Mouse (Mus musculus) kidney, postnatal 0 days (tissue): ENCODE data around the gene Upp1. TPM values are rescaled to one million over a fixed set of nuclear protein-coding genes. Genes with fewer than 3 reads are reported as not detected.
A peak's percentile ranks its signal among the peaks of the same experiment; 100 is the strongest.

ENCODE experiments used
- ATAC-seq: fragments of 200-750 bp; cut with Nextera tagmentation; replicated peaks from 2 replicates; pipeline ENCODE4 v1.8.0; 2017; ENCODE audit warnings: low read depth, moderate number of reproducible peaks, moderate TSS enrichment, moderate library complexity; ENCODE audit not compliant: low FRiP score
- DNase-seq: peaks from one replicate; pipeline ENCODE4 v3.0.0-alpha.2; 2016; ENCODE audit warnings: low spot score
- H3K27ac ChIP-seq: fragments of 300-500 bp; sonication (generic); 2 replicates; pipeline ENCODE4 v1.5.1; 2014; ENCODE audit warnings: mild to moderate bottlenecking
- H3K27me3 ChIP-seq: fragments of 300-500 bp; sonication (generic); 2 replicates; pipeline ENCODE4 v1.6.1; 2014; ENCODE audit warnings: low read length, mixed read lengths; ENCODE audit not compliant: insufficient read depth
- H3K36me3 ChIP-seq: fragments of 300-500 bp; sonication (generic); 2 replicates; pipeline ENCODE4 v1.6.1; 2014; ENCODE audit warnings: low read length, mixed read lengths; ENCODE audit not compliant: insufficient read depth
- H3K4me1 ChIP-seq: fragments of 300-500 bp; sonication (generic); replicated peaks from 2 replicates; pipeline ENCODE4 v1.6.1; 2014; ENCODE audit warnings: antibody characterized with exemption, low read length, mixed read lengths; ENCODE audit not compliant: insufficient read depth
- H3K4me2 ChIP-seq: fragments of 300-500 bp; sonication (generic); 2 replicates; pipeline ENCODE4 v1.6.1; 2014; ENCODE audit warnings: mild to moderate bottlenecking, low read length, moderate library complexity, mixed read lengths
- H3K4me3 ChIP-seq: fragments of 300-500 bp; sonication (generic); replicated peaks from 2 replicates; pipeline ENCODE4 v1.5.1; 2014; ENCODE audit warnings: low read depth, low read length
- H3K9ac ChIP-seq: fragments of 300-500 bp; sonication (generic); 2 replicates; pipeline ENCODE4 v1.6.1; 2014; ENCODE audit warnings: low read depth, low read length
- H3K9me3 ChIP-seq: fragments of 300-500 bp; sonication (generic); replicated peaks from 2 replicates; pipeline ENCODE4 v1.6.1; 2016; ENCODE audit warnings: low read length, inconsistent platforms, mixed read lengths
- CTCF ChIP-seq: IDR thresholded peaks from 2 replicates; pipeline ENCODE4 v1.5.1; 2016; ENCODE audit warnings: antibody characterized with exemption, low read depth, mild to moderate bottlenecking, moderate library complexity
- WGBS: fragments of 180-500 bp; shearing (Covaris S2); extraction: QIAGEN DNeasy Blood & Tissue Kit; methylation state at CpG from one replicate; pipeline ENCODE4 v1.1.7; 2014; 5-methylcytosine and 5-hydroxymethylcytosine counted together
- polyA plus RNA-seq: library from polyadenylated mRNA; unstranded; fragments of >200 nt; fragmentation: Nextera tagmentation; extraction: Ambion mirVana; gene quantifications from 2 replicates; pipeline ENCODE4 v1.2.1, GENCODE M21; 2015

The Upp1 gene
- 18.7 and 22.2 TPM in 2 replicates for polyA plus RNA-seq

- peaks cover 10% of the 10 kb centered on the region; the same call in 1 of the 2 replicates for H3K4me1 ChIP-seq
- WGBS = under 1% methylated on average over 7 of the region's 7 CpGs
- H3K4me2 ChIP-seq = peak within 1 kb of the TSS; percentile 83
- no peaks in the 10 kb centered on the region for H3K9me3 ChIP-seq
- TF ChIP-seq CTCF = no peak
- H3K9ac ChIP-seq = peak within 1 kb of the TSS; percentile 46; the same call in 1 of the 2 replicates
- peak within 1 kb of the TSS; percentile 45 for H3K4me3 ChIP-seq
- DNase-seq (no peak), ATAC-seq (peak; percentile 6; the same call in 1 of the 2 replicates)
- no peaks in the 10 kb centered on the region for H3K36me3 ChIP-seq
- 0 out of 2 replicates have a peak within 1 kb of the TSS, but pooled peaks have one; percentile 31 for H3K27ac ChIP-seq
- H3K27me3 ChIP-seq = peaks cover 4% of the 10 kb centered on the region; the same call in 1 of the 2 replicates
Observed at GRCm38 (mm10) chr11:9118050-9118420, at the start of gene Upp1. Upp1 (plus strand) TSS chr11:9118103.

- whole genome bisulfite sequencing = 86% methylated on average over 3 of the region's 3 CpGs
Observed at GRCm38 (mm10) chr11:9076444-9076843, 41.5 kb upstream of the Upp1 start.

DNA sequence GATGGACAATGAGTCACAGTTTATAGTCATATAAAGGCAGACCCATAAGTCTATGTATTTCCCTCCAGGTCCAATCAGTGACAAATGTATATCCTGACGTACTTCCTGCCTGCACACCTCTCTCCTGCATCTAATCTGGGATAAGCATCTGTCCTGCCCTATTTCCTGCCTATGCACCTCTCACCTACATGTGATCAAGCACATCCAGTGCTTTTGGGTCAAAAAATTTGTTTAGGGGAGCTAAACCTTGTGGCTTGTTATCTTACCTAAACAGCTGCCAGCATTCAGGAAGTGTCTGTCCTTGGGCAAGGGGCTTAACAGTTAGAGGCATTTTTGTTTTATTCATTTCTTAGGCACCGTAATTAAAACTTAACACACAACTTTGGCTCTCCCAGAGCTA, 4.7 kb upstream of the Upp1 start:
- 69% methylated on average over 2 of the region's 2 CpGs for WGBS
- no peak for TF ChIP-seq CTCF

More at GRCm38 (mm10) chr11:9076444-9076843, 41.5 kb upstream of the Upp1 start:
- no peak for TF ChIP-seq CTCF
- H3K4me1 ChIP-seq = no peaks in the 10 kb centered on the region
- H3K9ac ChIP-seq = no peak overlapping the region
- H3K4me3 ChIP-seq = no peak overlapping the region
- ATAC-seq = no peak
- no peak overlapping the region for H3K4me2 ChIP-seq
- no peaks in the 10 kb centered on the region for H3K9me3 ChIP-seq
- no peaks in the 10 kb centered on the region for H3K36me3 ChIP-seq
- DNase-seq = no peak
- no peak overlapping the region for H3K27ac ChIP-seq
- H3K27me3 ChIP-seq = no peaks in the 10 kb centered on the region

GRCm38 (mm10) chr11:9115367-9116120, 2.4 kb upstream of the Upp1 start:
- Histone ChIP-seq H3K27ac (no peak overlapping the region), H3K36me3 (no peaks in the 10 kb centered on the region), H3K9ac (no peak overlapping the region), H3K4me2 (peak overlapping the region; percentile 47), H3K27me3 (peaks cover 4% of the 10 kb centered on the region; the same call in 1 of the 2 replicates), H3K4me3 (0 out of 2 replicates have a peak overlapping the region, but pooled peaks have one; percentile 7), H3K4me1 (peaks cover 10% of the 10 kb centered on the region; the same call in 1 of the 2 replicates), H3K9me3 (no peaks in the 10 kb centered on the region)
- no peak for TF ChIP-seq CTCF
- WGBS = 17% methylated on average over 9 of the region's 9 CpGs
- no peak for ATAC-seq
- no peak for DNase-seq

More for the DNA sequence above, 4.7 kb upstream of the Upp1 start:
- no peak overlapping the region for H3K4me2 ChIP-seq
- no peak overlapping the region for H3K27ac ChIP-seq
- peaks cover 4% of the 10 kb centered on the region; the same call in 1 of the 2 replicates for H3K27me3 ChIP-seq
- ATAC-seq (no peak), DNase-seq (no peak)
- H3K4me3 ChIP-seq = no peak overlapping the region
- no peaks in the 10 kb centered on the region for H3K9me3 ChIP-seq
- peaks cover 2% of the 10 kb centered on the region; the same call in 1 of the 2 replicates for H3K4me1 ChIP-seq
- H3K36me3 ChIP-seq = no peaks in the 10 kb centered on the region
- no peak overlapping the region for H3K9ac ChIP-seq

DNA sequence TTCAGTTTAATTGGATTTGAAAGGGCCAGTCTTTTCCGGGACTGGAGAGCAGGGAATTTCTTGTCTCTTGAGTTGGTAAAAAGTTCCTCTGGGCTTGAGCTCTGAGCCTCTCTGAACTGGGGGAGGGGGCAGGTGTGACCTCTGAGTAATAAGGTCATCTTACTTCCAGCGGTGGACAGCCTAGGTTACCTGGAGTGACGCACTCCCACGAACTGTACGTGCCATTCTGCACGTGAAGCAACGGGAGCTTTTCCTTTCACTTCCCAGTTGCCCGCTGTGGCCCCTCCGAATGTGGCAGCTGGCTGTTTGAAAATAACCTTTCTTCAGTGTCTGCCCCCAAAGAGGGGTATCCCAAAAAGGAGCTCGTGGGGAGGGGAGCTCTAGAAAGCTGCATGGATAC, 1.8 kb upstream of the Upp1 start:
- no peak for ATAC-seq
- 4% methylated on average over 10 of the region's 10 CpGs for WGBS
- no peak overlapping the region for H3K27ac ChIP-seq
- H3K9ac ChIP-seq = no peak overlapping the region
- peak overlapping the region; percentile 47 for H3K4me2 ChIP-seq
- H3K9me3 ChIP-seq = no peaks in the 10 kb centered on the region
- 0 out of 2 replicates have a peak overlapping the region, but pooled peaks have one; percentile 7 for H3K4me3 ChIP-seq
- H3K36me3 ChIP-seq = no peaks in the 10 kb centered on the region
- H3K4me1 ChIP-seq = peaks cover 10% of the 10 kb centered on the region; the same call in 1 of the 2 replicates
- no peak for TF ChIP-seq CTCF
- no peak for DNase-seq
- H3K27me3 ChIP-seq = peaks cover 4% of the 10 kb centered on the region; the same call in 1 of the 2 replicates

GRCm38 (mm10) chr11:9116916-9117315, 987 bp upstream of the Upp1 start:
- TF ChIP-seq CTCF = no peak
- H3K9ac ChIP-seq = no peak overlapping the region
- DNase-seq (no peak), ATAC-seq (no peak)
- no peak overlapping the region for H3K27ac ChIP-seq
- no peak overlapping the region for H3K4me2 ChIP-seq
- no peaks in the 10 kb centered on the region for H3K9me3 ChIP-seq
- H3K27me3 ChIP-seq = peaks cover 4% of the 10 kb centered on the region; the same call in 1 of the 2 replicates
- no peaks in the 10 kb centered on the region for H3K36me3 ChIP-seq
- 6% methylated on average over 3 of the region's 3 CpGs for WGBS
- no peak overlapping the region for H3K4me3 ChIP-seq
- H3K4me1 ChIP-seq = peaks cover 10% of the 10 kb centered on the region; the same call in 1 of the 2 replicates
